Mouse (Mus musculus) brain, adult 2 months (tissue): ENCODE measurements at regions not wholly inside any gene's neighbourhood (a gene's known extent, or its start where the extent isn't known, plus 50 kb on each side); places are given as distances from the start of the nearest gene placed in this dataset.
A peak's percentile ranks its signal among the peaks of the same experiment; 100 is the strongest.

Experiments used
- DNase-seq: peaks from one replicate; pipeline ENCODE4 v3.0.0; 2011; ENCODE audit warnings: low read depth, low spot score

DNA sequence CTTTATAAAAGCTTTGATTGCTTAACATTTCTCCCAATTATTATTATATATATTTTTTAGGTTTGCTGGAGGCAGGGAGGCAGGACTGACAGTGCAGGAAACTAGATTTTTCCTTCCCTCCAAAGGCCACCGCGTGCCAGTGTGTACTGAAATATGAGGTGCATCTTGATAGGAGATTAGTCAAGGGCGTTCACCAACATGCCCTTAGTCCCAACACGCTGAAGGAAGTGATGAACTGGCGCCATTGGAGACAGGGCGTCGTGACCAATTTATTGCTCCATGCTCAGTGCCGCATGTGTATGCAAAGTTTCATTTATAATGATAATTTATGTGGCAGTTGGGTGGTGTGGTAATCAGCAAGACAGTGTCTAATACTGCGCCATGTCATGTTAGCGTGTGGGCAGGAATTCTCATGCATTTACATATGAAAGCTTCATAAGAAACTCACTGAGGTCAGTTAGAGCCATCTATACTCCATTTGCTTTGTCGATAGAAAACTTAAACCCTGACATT is 66.2 kb downstream of the Isl1 start:
- DNase-seq = no peak

- peak; percentile 19 for DNase-seq
Measured at GRCm38 (mm10) chr13:116215101-116215500, 94.4 kb downstream of the Isl1 start.

GRCm38 (mm10) chr13:116213843-116214829 is 95.4 kb downstream of the Isl1 start:
- peak; percentile 2 for DNase-seq

- peak; percentile 2 for DNase-seq
Measured at GRCm38 (mm10) chr13:116201177-116201920, 108.1 kb downstream of the Isl1 start.

- no peak for DNase-seq
Measured at GRCm38 (mm10) chr13:116187059-116187458, 122.4 kb downstream of the Isl1 start.

DNA sequence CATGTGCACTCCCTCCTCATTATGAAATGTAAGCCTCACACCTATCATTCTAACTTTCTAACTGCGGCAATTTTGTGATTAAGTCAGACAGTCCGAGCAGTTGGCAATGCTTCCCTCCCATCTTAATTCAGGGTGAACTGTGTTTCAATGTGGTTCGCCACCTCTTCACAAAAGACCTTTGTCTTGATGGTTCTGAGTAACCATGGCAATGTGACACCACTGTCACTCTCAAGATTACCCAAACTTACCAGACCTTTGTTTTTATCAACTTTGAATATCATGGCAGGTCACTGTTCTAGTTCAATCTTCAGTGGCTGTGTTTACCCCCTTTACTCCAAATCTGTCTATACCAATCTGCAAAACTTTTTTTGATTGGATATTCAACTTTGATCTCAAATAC is 131.7 kb downstream of the Isl1 start:
- no peak for DNase-seq

DNA sequence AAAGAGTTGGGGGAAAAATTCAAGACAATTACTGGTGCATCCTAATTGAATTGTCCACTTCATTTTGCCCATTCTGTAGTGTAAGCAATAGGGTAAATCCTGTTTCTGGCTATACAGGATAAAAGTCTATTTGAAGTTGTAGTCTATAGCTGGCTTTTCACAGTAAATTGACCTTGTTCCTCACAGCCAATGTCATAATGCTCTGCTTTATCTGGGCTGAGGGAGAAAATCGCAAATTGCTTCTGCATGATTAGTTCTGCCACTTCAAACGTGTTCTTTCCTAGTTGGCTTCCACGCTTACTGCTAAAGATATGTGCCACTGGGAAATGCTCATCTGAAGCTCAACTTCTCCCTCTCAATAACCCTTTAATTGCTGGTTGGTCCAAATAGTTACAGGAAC is 134.5 kb downstream of the Isl1 start:
- DNase-seq = peak; percentile 2

GRCm38 (mm10) chr13:116173866-116174265 is 135.6 kb downstream of the Isl1 start:
- DNase-seq = no peak

- no peak for DNase-seq
Measured at GRCm38 (mm10) chr13:116143022-116143421, 166.5 kb downstream of the Isl1 start.

DNA sequence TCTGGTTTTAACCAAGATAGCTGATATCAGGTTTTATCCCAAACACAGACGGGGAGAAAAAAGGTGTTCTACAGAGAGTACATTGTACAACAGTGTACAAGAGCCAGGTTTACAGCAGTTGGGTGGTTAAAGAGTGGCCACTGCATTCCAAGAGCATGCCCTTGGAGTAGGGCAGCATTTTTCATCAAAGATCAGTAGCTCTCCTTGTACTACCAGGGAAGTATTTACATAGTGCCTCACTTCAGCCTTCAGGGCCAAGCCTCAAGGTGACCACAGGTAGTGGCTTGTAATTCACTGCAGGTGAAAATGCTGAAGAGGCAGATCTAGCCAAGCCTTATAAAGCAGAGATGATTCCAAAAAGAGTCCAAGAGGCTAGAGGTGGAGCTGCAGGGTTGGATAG is 190.8 kb downstream of the Isl1 start:
- DNase-seq = no peak

- peak; percentile 45 for DNase-seq
Measured at GRCm38 (mm10) chr13:116111032-116111808, 198.3 kb downstream of the Isl1 start.

DNA sequence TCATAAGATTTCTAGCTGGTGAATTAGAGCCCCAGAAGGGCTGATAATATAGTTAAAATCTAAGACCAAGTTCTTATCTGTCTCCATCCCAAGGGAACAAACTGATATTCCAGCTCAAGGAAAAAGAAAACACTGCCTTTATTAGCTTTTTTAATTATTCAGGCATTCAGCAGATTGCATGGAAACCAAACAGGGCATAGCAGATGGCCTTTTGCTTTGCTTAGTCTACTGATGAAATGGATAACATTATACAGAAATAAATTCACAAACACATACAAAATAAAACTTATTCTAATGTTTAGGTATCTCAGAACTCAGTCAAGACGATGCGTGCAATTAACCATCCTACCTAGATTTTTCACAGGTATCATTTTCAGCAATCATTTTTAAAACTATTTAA is 198.9 kb downstream of the Isl1 start:
- peak; percentile 6 for DNase-seq

- no peak for DNase-seq
Measured at GRCm38 (mm10) chr13:116087541-116088308, 221.8 kb downstream of the Isl1 start.

DNA sequence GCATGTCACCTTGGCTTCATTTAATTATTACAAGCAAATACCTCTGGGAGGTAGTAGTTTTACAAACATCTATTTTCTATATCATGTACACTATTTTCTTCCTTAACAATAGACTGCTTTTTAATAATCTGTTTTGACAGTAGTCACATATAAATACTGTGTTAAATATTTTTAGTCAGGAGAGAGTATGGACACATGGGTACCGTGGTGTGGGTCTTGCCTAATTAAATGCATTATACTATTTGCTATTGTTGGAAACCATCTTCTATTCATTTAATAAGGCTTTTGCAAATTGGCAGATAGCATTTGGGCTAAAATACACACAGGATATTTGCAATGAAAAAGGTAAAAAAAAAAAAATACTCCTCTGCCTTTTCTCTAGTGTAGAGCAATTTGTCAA is 222.3 kb downstream of the Isl1 start:
- DNase-seq = no peak

GRCm38 (mm10) chr13:116056976-116057647 is 252.4 kb downstream of the Isl1 start:
- DNase-seq = peak; percentile 4

DNA sequence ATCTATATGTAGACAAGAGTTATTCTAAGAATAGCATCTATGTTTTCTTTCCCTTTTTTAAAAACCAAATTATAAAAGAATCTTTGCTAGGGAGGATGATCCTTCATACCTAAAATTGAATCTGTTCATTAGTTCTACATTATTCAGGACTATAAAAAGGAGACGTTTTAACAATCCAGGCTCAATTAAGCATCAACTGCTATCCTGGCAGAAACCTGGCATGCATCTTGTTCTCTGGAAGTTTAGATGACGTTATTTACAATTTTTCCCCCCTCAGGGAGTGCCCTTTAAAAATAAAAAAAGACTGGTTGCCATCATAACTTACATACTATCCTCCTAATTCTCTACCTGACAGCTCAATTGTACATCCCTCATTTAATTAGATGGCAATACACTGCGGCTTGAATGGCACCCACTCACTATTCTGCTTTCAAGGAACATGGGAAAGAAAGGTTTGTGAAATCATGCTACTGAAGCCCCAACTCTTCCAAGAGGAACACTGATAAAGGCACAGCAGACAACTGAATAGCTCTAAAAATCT is 253.3 kb downstream of the Isl1 start:
- no peak for DNase-seq

- no peak for DNase-seq
Measured at GRCm38 (mm10) chr13:116036166-116036565, 273.3 kb downstream of the Isl1 start.

DNA sequence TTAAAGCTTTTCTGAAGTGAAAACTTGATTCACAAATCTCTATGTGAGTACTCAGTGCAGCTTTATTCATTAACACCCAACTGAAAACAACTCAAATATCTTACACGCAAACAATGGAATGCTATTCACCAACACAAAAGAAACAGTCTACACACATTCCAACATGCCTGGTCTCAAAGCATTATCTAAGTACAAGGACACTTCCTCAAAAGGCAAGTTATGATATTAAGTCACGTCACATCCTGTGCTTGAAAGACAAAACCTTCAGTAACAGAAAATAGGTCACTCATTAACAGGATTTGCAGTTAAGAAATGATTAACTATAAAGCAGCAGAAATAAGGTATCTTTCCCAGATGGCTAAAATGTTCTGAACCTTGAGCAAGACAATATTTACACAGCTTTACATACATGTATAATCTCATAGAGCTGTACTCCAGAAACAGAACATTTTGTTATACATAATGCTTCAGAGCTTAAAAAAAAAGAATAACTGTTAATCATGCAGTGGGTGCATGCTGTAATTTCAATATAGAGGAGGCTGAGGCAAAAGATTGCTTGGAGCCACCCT is 279.3 kb downstream of the Isl1 start:
- DNase-seq = no peak

DNA sequence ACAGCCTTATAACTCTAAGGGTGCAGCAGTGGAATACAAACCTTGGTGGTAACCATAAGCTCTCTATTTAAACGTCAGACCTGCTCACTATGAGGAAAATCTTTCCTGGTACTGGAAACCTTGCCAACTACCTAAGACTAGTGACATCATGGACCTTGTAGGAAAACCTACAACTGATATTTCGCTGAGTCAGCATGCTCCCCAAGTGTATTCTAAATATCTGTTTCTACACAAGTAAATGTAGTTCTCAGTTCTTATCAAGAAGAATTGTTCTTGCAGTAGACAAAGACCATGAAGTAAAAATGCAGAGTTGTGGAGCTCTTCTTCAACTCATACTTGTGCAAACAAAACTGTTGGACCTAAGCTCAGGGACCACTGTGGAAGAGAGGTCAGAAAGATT is 280.9 kb downstream of the Isl1 start:
- no peak for DNase-seq

- no peak for DNase-seq
Measured at GRCm38 (mm10) chr13:116027147-116027546, 282.3 kb downstream of the Isl1 start.
